Comparison of ENCODE assay signal across 8 mouse cellular contexts in the genomic region with DNA sequence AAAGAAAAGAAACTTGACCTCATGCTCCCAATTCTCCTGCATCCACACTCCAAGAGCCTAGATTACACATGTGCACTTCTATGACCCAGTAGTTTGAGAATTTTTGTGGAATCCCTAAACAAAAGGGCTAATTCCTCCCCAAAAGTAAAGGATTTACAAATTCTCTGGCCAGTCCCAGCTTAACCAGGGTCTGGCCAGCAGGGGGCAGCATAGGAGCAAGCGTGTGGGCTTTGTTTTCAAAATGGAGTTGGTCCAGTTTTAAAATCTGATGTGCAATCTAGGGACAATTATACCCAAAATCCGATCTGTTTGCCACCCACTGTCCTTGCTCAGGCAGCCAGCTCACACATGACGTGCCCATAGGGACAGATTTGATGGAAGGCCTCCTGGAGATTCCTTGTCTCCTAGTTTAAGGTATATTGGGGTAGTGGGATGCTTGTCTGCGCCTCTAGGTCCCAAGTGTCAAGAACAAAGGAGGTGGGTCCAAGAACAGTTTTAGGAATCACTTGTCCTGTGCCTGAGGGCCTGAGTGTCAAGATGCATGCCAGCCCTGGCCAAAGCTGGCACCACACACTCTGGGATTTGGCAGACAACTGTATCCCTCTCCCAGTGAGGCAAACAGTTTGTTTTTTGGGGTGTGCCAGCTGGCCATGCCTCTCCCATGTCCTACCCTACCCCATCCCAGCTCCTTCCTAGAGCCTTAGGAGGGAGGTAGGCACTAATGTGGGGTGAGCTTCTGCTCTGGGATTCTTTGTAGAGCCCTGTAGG. TPM values are rescaled to one million over a fixed set of nuclear protein-coding genes. Genes with fewer than 3 reads are reported as not detected.
DNase-seq lines count a peak whose midpoint lies in the region; ATAC-seq and TF ChIP-seq lines count a peak whose summit lies in the region.

No protein-coding gene starts in this region.

- no peak overlapping the region for H3K4me3 ChIP-seq in liver, postnatal 0 days (ENCODE audit: low read depth, low read length)

- no peak overlapping the region for H3K27ac ChIP-seq in liver, postnatal 0 days (ENCODE audit: low read depth)

- TF ChIP-seq EP300 in liver, postnatal 0 days (IDR thresholded peaks at IDR 0.05; ENCODE audit: low read depth), result no peak

- peaks cover 10% of the 10 kb centered on the region for H3K4me1 ChIP-seq in liver, postnatal 0 days (ENCODE audit: insufficient read depth)

- no peak overlapping the region for H3K4me2 ChIP-seq in liver, postnatal 0 days (ENCODE audit: low read depth, low read length)

- peak; percentile 87 for TF ChIP-seq CTCF in liver, postnatal 0 days (IDR thresholded peaks at IDR 0.05; ENCODE audit: low read depth)

- H3K9me3 ChIP-seq in liver, postnatal 0 days (ENCODE audit: low read length), result no peaks in the 10 kb centered on the region

- H3K9ac ChIP-seq in liver, postnatal 0 days (replicated peaks), result no peak overlapping the region

- DNase-seq in gastrocnemius, adult 18-20 months (ENCODE audit: low spot score), result peak; percentile 65
- DNase-seq in gastrocnemius, adult 8-10 months (ENCODE audit: low spot score in 2 of 2), result no peak
- DNase-seq in right cerebral cortex, adult 18-20 months, result peak; percentile 33
- no peak for DNase-seq in right cerebral cortex, postnatal 36 days (ENCODE audit: low spot score in 2 of 2)
- DNase-seq in cerebellum, adult 11-12 months, result peak; percentile 59
- peak; percentile 67 for DNase-seq in gastrocnemius, postnatal 14 days
- DNase-seq in liver, postnatal 0 days, result peak; percentile 84
- peak; percentile 66 to 92 for DNase-seq in spleen, postnatal 4 days (ENCODE audit: low spot score in 2 of 2)

- H3K36me3 ChIP-seq in liver, postnatal 0 days (replicated peaks; ENCODE audit: insufficient read depth, low read length), result no peaks in the 10 kb centered on the region

- intact Hi-C loops in gastrocnemius, postnatal 14 days (cut with DNase I; ENCODE audit: low total_unique reads), result no loop called here

- ATAC-seq in liver, postnatal 0 days, result no peak

- WGBS in liver, postnatal 0 days (ENCODE audit: insufficient replicate concordance), result 30% methylated on average over 4 of the region's 4 CpGs

- H3K27me3 ChIP-seq in liver, postnatal 0 days (ENCODE audit: insufficient read depth, low read length), result no peaks in the 10 kb centered on the region

RNA-seq across cellular contexts. Expression of gene Unc119, which starts 12.4 kb away (rescaled TPM):
- total RNA-seq in gastrocnemius, adult 18-20 months (2021), result 1 to 10 TPM; 8.3 TPM
- 10 to 100 TPM in 1 of 4 experiments, 1 to 10 TPM in 3; 5.3 to 14.9 (median 8.4) TPM for total RNA-seq in gastrocnemius, adult 8-10 months (2022)
- 10 to 100 TPM; 16.1 to 17.8 TPM for total RNA-seq in gastrocnemius, postnatal 14 days (2021)
- 63.7 and 77.0 TPM in 2 replicates for polyA plus RNA-seq in liver, postnatal 0 days (2015; fragmentation: Nextera tagmentation; extraction: Ambion mirVana)

RNA-seq across cellular contexts. Expression of gene Pigs, which starts 27.4 kb away (rescaled TPM):
- total RNA-seq in gastrocnemius, adult 18-20 months (2021), result 10 to 100 TPM; 18.2 to 19.2 TPM
- 10 to 100 TPM; 19.1 to 25.1 (median 21.3) TPM for total RNA-seq in gastrocnemius, adult 8-10 months (2022)
- total RNA-seq in gastrocnemius, postnatal 14 days (2021), result 10 to 100 TPM; 23.1 to 25.1 TPM
- 33.1 and 34.6 TPM in 2 replicates for polyA plus RNA-seq in liver, postnatal 0 days (2015; fragmentation: Nextera tagmentation; extraction: Ambion mirVana)

RNA-seq across cellular contexts. Expression of gene Foxn1, which starts 30.7 kb away (rescaled TPM):
- total RNA-seq in gastrocnemius, adult 18-20 months (2021), result not detected
- total RNA-seq in gastrocnemius, adult 8-10 months (2022), result not detected
- not detected for total RNA-seq in gastrocnemius, postnatal 14 days (2021)
- polyA plus RNA-seq in liver, postnatal 0 days (2015; fragmentation: Nextera tagmentation; extraction: Ambion mirVana), result not detected in 2 replicates

RNA-seq across cellular contexts. Expression of gene Aldoc, which starts 32.9 kb away (rescaled TPM):
- total RNA-seq in gastrocnemius, adult 18-20 months (2021), result 1 to 10 TPM; 2.1 to 2.6 TPM
- 1 to 10 TPM; 1.5 to 2.2 (median 1.7) TPM for total RNA-seq in gastrocnemius, adult 8-10 months (2022)
- total RNA-seq in gastrocnemius, postnatal 14 days (2021), result 1 to 10 TPM; 1.5 to 2.1 TPM
- polyA plus RNA-seq in liver, postnatal 0 days (2015; fragmentation: Nextera tagmentation; extraction: Ambion mirVana), result 12.1 and 15.4 TPM in 2 replicates

RNA-seq across cellular contexts. Expression of gene Spag5, which starts 54.3 kb away (rescaled TPM):
- 1 to 10 TPM; 2.3 to 2.5 TPM for total RNA-seq in gastrocnemius, adult 18-20 months (2021)
- 1 to 10 TPM; 2.2 to 2.8 (median 2.6) TPM for total RNA-seq in gastrocnemius, adult 8-10 months (2022)
- total RNA-seq in gastrocnemius, postnatal 14 days (2021), result 1 to 10 TPM; 5.3 TPM
- 9.8 and 11.4 TPM in 2 replicates for polyA plus RNA-seq in liver, postnatal 0 days (2015; fragmentation: Nextera tagmentation; extraction: Ambion mirVana)

Comparison
In these comparisons a context has a peak if more than half of its experiments do, and no peak if none do; other contexts are left out.
1. DNase-seq: peak in gastrocnemius, adult 18-20 months (single experiment), right cerebral cortex, adult 18-20 months (single experiment), cerebellum, adult 11-12 months (single experiment), gastrocnemius, postnatal 14 days (single experiment), liver, postnatal 0 days (single experiment) and spleen, postnatal 4 days (2 of 2); none in gastrocnemius, adult 8-10 months (0 of 2) and right cerebral cortex, postnatal 36 days (0 of 2).